Mouse (Mus musculus) bone marrow, adult 2 months (tissue): ENCODE results near the gene Ccdc183.

Experiments used
- CTCF ChIP-seq: fragments of 200-500 bp; IDR thresholded peaks from 2 replicates; pipeline ENCODE4 v1.5.1; 2011; ENCODE audit warnings: low read length, control low read depth; ENCODE audit not compliant: control insufficient read depth, insufficient read depth
- POLR2A ChIP-seq: fragments of 200-500 bp; IDR thresholded peaks from 2 replicates; pipeline ENCODE4 v1.6.1; 2011; ENCODE audit warnings: low read depth, mild to moderate bottlenecking, control low read depth, low read length, borderline replicate concordance; ENCODE audit not compliant: control insufficient read depth

DNA sequence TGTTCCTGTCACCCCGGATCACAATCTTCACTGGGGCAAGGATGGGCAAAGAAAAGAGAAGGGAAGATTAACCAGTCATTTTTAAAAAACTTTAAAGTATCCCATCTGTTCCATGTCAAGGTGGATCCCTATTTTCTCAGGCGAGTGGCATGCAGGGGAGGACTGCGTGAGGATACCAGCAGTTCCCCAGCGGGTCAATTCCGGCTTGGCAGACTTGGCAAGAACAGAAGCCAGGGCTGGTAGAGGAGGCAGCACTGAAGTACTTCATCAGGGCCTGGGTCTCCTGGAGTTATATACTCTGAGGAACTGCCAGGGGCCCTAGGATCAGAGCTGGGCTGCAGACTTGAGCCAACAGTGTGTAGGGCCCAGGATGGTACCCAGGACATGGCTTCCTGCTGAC lies 15.0 kb downstream of the Ccdc183 start:
- TF ChIP-seq CTCF (no peak), POLR2A (no peak)
